Mouse (Mus musculus) lung, postnatal 14 days (tissue): ENCODE data around the gene Ywhag.

Source experiments
- DNase-seq: peaks from one replicate; pipeline ENCODE4 v3.0.0; 2021

The Ywhag gene

DNA sequence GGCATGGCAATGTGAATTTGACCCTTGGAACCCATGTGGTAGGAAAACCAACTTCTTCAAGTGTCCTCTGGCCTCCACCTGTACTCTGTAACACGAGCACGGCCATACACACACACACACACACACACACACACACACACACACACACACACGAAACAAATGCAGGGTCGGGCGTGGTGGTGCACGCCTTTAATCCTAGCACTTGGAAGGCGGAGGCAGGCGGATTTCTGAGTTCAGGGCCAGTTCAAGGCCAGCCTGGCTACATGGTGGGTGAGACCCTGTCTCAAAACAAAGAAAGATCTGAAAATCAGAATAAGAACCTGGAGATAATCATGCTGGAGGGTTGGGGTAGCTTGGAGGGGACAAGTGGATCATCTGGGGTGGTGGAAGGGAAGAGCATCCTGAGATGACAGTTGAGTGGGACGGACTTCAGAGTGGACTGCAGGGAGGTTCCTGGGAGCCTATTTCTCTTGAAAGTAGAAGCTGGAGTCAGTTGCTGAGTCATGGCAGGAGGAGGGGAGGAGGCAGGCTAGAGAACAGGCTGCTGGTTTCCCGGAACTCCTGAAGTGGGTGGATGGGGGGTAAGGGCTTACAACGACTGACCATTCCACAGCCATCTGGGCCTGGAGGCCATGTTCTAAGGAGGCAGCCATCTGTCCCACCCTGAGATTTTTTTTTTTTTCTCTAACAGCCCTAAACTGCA is 16.4 kb upstream of the Ywhag start:
- DNase-seq, result no peak

DNA sequence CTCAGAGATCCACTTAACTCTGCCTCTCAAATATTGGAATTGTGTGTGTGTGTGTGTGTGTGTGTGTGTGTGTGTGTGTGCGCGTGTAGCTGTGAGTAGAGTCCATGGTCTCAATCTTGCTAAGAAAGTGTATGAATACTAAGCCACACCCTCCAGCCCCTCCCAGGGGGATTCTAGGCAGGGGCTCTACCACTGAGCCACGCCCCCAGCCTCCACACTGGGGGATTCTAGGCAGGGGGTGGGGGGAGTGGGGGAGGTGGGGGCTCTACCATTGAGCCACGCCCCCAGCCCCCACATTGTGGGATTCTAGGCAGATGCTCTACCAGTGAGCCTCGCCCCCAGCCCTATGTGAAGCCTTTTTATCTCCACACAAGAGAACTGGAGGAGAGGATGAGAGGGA is 12.2 kb upstream of the Ywhag start:
- DNase-seq, result no peak

- peak; percentile 20 for DNase-seq
These were observed 11.5 kb upstream of the Ywhag start for GRCm38 (mm10) chr5:135945916-135946408.

- no peak for DNase-seq
These were observed 8.3 kb upstream of the Ywhag start for GRCm38 (mm10) chr5:135942710-135943109.

DNA sequence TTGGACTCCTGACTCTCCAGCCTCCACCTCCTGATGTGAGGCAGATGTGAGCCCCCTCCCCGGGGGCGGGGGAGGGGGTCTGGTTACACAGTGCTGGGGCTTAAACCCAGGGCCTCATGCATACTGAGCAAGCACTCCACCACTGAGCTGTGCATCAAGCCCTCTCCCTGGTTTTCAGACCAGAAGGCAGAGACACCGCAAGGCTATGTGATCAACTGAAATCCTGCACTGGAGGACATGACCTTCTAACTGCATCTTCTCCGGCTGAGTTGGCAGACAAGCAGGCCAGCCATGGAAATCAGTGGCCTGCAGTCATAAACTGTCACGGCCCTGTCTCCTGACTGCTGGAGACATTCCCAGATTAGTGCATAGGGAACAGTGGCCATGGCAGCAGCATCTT is 6.2 kb upstream of the Ywhag start:
- DNase-seq, result no peak

DNA sequence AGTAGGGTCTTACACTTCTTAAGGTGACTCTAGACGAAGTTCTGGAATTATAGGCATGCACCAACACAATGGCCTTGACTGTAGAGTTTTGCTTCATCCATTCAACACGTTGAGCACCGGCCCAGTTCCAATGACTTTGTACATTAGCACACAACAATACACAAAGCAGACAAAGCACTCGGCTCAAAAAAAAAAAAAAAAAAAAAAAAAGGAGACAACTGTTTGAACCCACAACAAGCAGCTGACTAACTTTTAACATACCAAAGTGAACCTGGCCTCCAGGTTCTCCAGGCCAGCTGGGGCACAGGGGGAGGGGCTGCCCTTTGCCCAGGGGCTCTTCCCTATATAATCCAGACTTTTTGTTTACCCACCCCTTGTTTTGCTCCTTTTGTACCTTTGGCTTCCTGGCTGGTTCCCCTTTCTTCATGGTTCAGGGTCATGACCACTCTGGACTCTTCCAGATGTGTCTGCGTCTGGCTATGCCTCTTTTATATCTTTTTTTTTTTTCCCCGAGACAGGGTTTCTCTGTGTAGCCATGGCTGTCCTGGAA is 1.3 kb upstream of the Ywhag start:
- DNase-seq, result no peak

DNA sequence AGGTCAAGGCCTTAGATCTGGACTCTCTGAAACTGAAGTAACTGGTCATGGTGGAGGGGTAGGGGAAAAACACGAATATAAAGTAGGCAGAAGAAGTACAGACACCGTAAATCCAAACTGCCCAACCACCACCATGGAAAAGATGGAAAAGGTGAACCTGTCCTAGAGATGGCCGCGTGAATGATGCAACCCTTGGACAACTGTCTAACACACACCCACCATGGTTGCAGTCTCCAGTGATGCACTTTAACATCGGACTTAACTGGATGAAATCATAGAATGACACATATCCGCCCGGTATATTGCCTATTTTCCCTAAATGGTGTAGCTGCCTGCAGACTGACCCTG is 734 bp upstream of the Ywhag start:
- DNase-seq, result no peak

DNA sequence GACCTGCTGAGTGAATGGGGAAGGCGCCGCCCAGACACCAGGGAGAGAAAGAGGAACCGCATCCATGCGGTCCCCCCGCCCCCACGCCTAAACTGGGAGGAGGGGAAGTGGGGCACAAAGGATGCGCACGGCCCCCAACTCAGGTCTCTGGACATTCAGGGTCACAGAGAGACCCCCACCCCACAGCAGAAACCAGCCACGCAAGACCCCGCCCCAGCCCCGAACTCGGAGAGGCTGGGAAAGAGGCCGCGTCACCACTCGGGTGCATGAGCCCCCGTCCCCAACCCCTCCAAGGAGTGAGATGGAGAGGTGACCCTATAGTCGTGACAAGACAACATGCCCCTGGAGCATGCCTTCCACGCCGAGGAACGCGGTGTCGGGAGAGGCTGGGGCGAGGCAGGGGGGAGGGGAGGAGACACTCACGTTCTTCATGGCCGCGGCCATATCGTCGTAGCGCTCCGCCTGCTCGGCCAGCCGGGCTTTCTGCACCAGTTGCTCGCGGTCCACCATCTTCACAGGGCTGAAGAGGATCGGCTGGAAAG is 445 bp downstream of the Ywhag start:
- DNase-seq, result peak; percentile 60

DNA sequence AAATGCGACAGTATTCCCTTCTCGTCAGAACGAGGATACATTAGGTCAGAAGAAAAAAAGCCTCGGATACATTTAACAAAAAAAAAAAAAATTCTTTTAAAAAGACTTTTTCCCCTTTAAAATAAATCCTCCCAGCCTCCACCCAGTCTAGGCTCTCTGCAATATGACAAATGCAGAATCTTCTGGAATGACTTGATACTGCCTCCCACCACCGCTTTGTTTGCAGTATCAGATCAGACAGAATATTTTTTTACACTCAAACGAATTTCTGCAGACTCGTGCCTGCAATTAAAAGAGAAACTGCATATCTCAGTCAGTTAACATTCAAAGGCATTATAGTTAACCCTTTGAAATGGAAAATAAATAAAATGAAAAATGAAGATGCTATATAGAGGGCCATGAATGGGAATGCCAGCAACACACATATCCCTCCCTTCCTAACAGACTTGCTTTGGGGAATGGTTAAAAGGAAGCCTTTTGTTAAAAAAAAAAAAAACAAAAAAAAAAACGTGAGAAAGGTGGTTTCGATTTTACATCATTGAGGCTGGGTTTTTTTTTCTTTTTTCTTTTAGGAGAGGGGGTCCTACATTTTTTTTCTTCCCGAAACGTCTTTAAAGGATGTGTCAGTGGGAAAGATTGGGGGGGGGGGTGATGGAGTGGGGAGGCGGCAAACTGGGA is 1.1 kb downstream of the Ywhag start:
- DNase-seq, result no peak

DNA sequence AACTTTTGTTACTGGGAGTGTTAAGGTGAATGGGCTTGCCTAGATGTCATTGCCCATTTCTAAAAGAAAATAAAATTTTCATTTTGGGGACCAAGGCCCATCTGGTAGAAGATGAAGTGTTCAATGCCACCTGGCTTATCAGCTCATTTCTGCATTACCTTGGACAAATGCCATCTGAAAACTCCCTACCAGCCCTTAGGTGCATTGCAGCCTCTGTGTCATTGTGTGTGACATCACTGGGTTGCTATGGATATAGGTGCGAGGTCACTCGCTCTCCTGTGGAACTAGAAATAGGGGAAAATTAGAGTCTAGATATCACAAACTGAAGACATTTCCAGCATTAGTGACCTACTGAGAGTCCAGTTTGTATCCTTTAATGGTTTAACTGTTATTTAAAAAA is 2.1 kb downstream of the Ywhag start:
- no peak for DNase-seq

GRCm38 (mm10) chr5:135931526-135931925 is 2.9 kb downstream of the Ywhag start:
- no peak for DNase-seq

GRCm38 (mm10) chr5:135929685-135930424 is 4.6 kb downstream of the Ywhag start:
- DNase-seq, result no peak

- no peak for DNase-seq
These were observed 10.5 kb downstream of the Ywhag start for GRCm38 (mm10) chr5:135923901-135924300.

DNA sequence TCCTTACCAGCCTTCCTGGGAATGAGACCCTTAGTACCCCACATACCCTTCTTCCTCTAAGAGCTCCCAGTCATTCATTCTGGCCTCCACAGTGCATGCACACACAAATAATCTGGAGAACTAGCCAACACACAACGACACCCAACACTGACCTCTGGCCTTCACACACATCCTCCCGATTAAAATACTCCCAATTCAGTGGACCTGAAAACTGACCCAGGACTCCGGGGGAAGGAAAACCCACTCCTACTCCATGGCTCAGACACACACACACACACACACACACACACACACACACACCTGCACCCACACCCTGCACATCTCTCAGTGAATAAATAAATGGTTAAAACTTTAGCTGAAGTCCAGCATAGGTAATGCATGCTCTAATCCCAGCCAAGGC is 14.5 kb downstream of the Ywhag start:
- no peak for DNase-seq

GRCm38 (mm10) chr5:135918593-135918992 is 15.8 kb downstream of the Ywhag start:
- no peak for DNase-seq

- no peak for DNase-seq
These were observed 16.4 kb downstream of the Ywhag start for GRCm38 (mm10) chr5:135918059-135918437.

GRCm38 (mm10) chr5:135917327-135918058 is 16.9 kb downstream of the Ywhag start:
- DNase-seq, result no peak

- DNase-seq, result no peak
These were observed 17.8 kb downstream of the Ywhag start for GRCm38 (mm10) chr5:135916601-135917000.

DNA sequence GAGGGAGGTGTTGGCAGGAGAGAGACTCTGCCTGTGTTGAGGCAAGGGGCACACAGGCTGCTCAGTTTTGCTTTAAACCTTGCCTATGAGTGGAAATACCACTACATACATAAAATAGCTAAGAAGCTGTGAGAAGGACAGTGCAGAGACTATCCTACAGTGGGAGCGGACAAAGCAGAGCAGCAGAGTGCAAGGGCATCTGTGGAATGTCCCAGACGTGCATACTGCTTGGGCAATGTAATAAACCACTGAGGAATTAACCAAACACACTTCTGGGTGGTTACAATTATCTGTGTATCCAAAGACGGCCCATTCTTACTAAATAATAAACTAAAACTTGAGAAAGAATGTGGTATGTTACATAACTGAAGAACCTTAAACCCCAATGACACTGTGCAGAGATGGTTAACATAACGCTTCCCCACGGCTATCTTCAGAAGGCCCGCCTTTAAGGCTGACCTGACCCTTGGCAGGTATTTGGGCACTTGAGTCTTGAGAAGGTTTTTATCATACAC is 18.3 kb downstream of the Ywhag start:
- DNase-seq, result no peak

DNA sequence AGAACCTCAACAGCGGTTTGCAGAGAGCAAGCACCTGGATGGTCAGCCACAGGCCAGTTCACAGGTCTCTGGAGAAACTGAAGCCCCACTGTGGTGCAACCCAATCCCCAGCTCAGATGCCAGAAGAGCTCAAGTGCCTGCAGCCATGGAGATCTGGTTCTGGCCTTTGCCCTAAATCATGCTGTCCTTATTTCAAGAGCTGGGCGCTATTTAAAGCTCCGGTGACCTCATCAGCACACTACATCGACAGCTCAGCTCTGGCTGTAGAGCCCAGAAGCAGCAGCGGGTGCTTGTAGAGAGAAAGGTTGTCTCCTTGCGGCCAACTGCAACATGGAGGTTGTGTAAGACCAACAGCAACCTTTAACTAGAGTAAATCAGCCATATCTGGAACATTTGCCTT is 20.3 kb downstream of the Ywhag start:
- DNase-seq, result peak; percentile 55

DNA sequence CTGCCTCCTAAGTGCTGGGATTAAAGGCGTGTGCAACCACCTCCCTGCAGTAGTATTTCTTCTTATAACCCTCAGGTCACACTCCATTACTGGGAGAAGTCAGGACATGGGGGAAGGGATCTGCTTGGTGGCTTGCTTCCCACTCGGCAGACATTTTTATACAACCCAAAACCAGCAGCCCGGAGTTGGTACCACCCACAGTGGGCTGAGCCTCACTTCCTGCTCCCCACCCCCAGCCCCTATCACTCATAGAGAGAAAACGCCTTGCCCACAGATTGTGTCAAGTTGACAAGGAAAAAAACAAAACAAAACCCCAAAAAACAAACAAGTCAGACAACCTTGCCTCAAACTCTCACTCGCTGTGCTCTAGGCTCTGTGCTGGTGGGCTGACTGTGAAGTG is 21.2 kb downstream of the Ywhag start:
- DNase-seq, result no peak

DNA sequence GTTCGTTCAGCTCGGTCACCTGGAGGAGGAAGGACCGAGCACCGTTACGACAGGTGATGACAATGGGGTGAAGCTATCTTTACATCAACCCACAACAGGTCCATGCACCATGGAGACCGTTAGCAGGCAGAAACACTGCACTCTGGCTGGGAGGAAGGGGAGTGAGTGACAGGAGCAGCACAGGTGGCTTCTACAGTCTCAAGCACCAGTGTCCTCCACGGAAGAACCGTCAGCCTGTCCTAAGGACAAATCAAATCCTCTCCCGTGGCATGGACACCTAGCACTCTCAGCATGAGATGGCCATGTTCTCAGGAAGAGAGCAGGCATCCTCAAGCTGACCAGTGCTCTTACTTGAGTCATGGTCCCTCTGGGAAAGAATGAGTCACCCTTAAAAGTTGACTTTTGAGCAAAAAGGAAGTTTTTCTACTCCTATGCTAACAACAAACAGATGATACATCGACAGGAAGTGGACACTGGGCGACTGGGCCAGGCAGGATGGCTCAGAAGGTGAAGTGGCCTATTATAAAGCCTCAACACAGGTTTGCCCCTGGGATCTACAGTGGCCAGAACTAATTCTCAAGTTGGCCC is 22.7 kb downstream of the Ywhag start:
- no peak for DNase-seq
